Mouse (Mus musculus) gastrocnemius, adult 2 months (tissue): ENCODE data around the gene Clptm1. TPM values are rescaled to one million over a fixed set of nuclear protein-coding genes. Genes with fewer than 3 reads are reported as not detected.
"Not testable (repeated sequence)": the region's sequence is repeated elsewhere in the genome, so short reads cannot be mapped to it uniquely, and the experiment has no call there.

Experiments
- DNase-seq: peaks from one replicate; pipeline ENCODE4 v3.0.0; 2022
- H3K27ac ChIP-seq: fragments of 200-600 bp; 2 replicates; pipeline ENCODE4 v1.8.1; 2022; ENCODE audit warnings: mild to moderate bottlenecking
- H3K4me3 ChIP-seq: fragments of 200-600 bp; 2 replicates; pipeline ENCODE4 v1.8.1; 2022; ENCODE audit warnings: mild to moderate bottlenecking, moderate library complexity
- CTCF ChIP-seq: fragments of 200-600 bp; IDR thresholded peaks from 2 replicates; pipeline ENCODE4 v1.8.1; 2022; ENCODE audit warnings: antibody characterized with exemption, mild to moderate bottlenecking, moderate library complexity
- intact Hi-C: fragments of 180-260 bp; cut with DNase I; formaldehyde crosslinking; loops from one replicate; pipeline ENCODE4 v1.15.1; 2025
- total RNA-seq, 2 experiments: library from RNA; stranded (reverse); gene quantifications; 2 replicates each; pipeline ENCODE4 v1.2.3; 2021

The Clptm1 gene
- total RNA-seq, 2 experiments from 2014 or later, result 46.6 TPM

DNA sequence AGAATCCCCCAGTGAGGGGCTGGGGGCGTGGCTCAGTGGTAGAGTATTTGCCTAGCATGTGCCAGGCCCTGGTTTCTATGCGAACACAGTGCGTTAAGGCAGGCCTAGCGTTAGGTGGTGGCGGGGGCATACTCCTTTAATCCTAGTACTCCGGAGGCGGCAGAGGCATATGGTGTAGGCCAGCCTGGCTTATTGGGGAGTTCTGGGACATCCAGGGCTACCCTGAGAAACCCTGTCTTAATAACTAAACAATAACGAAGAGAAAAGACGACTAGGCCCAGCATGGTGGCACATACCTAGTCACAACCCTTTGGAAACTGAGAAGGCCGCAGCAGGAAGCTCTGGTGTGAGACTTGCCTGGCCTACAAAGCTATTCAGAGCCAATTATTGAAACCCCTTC lies 23.3 kb upstream of the Clptm1 start:
- intact Hi-C loops, result no loop called here
- DNase-seq, result no peak
- TF ChIP-seq CTCF, result no peak
- Histone ChIP-seq H3K4me3 (no peak overlapping the region), H3K27ac (no peak overlapping the region)

DNA sequence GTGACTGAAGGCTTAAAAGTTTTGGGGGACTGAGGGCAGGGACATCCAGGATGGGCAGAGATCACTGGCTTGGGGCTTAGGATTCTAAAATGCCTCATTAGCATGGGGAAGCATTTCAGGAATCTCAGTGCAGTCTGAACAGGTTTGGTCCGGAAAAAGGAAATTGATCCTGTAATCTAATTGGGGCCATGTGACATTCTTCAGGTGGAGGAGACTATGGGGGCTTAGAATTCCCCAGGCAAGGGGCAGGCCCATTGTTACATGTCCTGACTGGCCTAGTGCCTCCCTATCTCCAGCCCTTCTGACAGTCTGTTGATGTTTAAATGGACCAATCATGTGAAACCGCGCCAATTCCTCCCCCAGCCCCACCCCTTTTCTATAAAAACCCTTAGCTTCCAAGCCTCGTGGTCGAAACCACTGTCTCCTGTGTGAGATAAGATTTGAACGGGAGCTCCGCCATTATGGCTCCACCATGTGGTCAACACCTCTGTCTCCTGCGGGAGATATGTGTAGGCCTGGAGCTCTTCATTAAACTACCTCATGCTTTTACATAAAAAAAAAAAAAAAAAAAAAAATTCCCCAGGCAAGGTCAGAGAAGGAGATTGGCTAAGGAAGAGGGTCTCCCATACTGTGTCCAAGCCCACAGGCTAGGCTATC lies 22.2 kb upstream of the Clptm1 start:
- intact Hi-C loops, H3K27ac ChIP-seq, H3K4me3 ChIP-seq, DNase-seq: not testable (repeated sequence)

DNA sequence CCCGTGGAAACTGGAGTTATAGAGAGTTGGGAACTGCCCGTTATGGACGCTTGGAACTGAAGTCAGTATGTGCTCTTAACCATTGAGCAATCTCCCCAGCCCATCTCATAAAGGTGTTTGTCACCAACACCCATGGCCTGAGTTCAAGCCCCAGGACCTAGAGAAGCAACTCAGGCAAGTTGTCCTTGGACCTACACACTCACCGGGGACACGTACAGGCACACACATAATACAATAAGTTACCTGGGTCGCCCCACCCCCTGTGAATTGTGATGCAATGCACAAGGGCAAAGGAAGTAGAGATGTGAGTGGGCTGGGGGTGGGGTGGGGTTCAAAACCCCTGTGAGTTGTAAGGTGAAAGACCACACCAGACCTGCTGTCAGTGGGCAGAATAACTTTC lies 21.7 kb upstream of the Clptm1 start:
- H3K4me3 ChIP-seq, result no peak overlapping the region
- DNase-seq, result no peak
- no peak for TF ChIP-seq CTCF
- intact Hi-C loops, result no loop called here
- H3K27ac ChIP-seq, result no peak overlapping the region

DNA sequence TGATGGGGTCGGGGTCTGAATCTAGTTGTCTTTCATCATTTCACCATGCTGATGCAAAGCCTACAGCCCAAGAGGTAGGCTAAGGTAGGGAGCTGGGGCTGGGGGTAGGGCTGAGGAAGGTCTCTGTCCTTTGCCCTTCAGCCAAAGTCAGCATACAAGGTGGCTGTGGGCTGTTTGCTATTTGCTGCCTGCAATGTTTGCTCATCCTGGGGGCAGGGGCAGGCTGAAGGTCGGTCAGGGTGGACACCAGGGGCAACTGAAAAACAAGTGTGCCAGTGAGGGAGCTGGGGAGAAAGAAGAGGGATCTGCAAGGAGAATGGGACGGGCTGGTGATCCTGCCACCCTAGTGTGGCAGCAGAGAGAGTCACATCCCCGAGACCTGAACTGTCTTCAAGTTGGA lies 20.5 kb upstream of the Clptm1 start:
- intact Hi-C loops, result no loop called here
- no peak overlapping the region for H3K4me3 ChIP-seq
- DNase-seq, result no peak
- TF ChIP-seq CTCF, result no peak
- no peak overlapping the region for H3K27ac ChIP-seq

DNA sequence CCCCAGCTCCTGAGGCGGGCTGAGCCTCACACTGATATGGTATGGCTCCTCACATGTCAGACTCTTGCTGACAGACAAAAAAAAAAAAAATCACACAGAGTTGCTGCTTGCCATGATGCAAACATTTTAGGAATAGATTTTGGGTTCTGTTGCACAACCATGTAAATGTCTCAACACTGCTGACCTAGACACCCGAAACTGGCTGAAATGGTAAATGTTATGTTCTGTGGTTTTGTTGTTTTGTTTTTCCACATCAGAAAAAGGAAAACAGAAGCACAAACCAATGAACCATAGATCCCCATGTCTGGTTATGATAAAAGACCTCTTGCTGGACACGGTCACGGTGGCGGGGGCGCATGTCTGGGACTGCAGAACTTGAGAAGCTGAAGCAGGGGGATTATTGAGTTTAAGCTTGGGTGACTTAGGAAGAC lies 19.0 kb upstream of the Clptm1 start:
- no peak for DNase-seq
- no peak for TF ChIP-seq CTCF
- no peak overlapping the region for H3K27ac ChIP-seq
- intact Hi-C loops, result no loop called here
- no peak overlapping the region for H3K4me3 ChIP-seq

DNA sequence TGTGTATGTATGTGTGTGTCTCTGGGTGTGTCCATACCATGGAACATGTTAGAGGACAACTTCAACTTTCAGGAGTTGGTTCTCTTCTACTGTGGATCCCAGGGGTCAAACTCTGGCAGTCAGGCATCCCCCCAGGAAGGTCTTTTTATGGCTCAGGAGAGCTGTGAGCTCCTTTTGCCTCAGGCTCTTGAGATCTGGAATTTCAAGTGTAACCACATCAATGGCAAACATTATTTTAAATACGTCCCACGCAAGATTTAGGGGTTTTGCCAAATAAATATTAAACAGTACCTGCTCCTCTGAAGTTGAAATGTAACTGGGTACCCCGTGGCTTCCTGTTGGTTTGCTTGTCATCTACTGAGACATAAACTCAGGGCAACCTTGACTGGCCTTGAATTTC lies 18.1 kb upstream of the Clptm1 start:
- DNase-seq, result no peak
- Histone ChIP-seq H3K27ac (no peak overlapping the region), H3K4me3 (no peak overlapping the region)
- intact Hi-C loops, result no loop called here
- TF ChIP-seq CTCF, result no peak

DNA sequence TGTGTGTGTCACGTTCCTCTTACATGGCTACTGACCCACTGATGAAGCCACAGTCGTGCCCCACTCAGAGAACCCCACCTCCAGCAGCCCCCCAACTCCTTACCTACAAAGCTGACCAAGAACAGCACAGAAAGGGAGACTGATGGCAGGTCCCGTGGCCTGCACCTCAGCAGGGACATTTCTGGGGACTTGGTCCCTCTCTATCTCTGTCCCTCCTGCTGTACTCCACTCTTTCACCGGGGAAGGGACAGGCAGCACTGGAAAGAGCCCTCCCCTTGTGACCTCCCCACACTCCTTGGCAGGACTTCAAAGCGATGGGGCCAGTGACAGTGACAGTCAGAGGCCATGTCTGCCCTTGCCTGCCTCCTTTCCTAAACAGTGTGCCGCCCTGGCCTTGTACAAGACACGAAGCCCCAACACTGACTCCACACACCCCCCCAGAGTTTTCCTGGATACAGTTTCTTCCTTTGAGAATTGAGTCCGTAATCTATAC lies 16.4 kb upstream of the Clptm1 start, which contains the start of the genes Gm44805 and Apoc4:
TSS of gene Gm44805 (minus strand) at position 222 of the 493 bp plus-strand sequence.
TSS of gene Apoc4 (minus strand) at position 278 of the 493 bp plus-strand sequence.
- DNase-seq, result no peak
- Histone ChIP-seq H3K4me3 (no peak within 1 kb of the TSS), H3K27ac (no peak within 1 kb of the TSS)
- no peak for TF ChIP-seq CTCF
- intact Hi-C loops, result no loop called here

DNA sequence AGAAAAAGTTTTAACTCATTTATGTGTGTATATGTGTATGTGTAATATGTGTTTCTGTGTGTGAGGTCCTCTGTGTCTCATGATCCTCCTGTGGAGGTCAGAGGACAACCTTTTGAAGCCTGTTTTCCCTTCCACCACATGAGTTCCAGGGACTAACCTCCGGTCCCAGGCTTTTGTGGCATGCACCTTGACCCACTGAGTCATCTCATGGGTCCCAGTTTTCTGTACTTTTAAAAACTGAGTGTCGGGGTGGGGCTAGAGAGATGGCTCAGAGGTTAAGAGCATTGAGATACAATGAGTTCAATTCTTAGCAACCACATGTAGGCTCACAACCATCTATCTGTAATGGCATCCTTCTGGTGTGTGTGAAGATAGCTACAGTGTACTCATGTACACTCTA lies 15.9 kb upstream of the Clptm1 start:
- Histone ChIP-seq H3K27ac (no peak overlapping the region), H3K4me3 (no peak overlapping the region)
- DNase-seq, result no peak
- intact Hi-C loops, result no loop called here
- TF ChIP-seq CTCF, result no peak

DNA sequence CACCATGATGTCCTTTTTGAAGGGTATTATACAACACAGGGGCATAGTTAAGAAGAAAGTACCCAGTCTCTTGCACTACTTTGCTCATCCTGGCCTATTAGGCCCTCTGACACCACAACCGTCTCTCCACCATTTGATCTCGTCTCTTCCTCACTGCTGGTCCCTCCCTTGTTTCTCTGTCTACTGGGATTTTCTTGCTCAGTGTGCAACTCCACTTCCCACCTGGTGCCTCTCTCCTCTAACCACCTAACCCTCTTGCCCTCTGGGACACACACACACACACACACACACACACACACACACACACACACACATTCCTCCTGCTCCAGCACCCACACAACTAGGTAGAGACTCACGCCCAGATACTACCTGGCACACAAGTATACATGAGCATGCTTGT lies 14.1 kb upstream of the Clptm1 start:
- Histone ChIP-seq H3K4me3 (no peak overlapping the region), H3K27ac (no peak overlapping the region)
- no peak for TF ChIP-seq CTCF
- intact Hi-C loops, result no loop called here
- DNase-seq, result no peak

DNA sequence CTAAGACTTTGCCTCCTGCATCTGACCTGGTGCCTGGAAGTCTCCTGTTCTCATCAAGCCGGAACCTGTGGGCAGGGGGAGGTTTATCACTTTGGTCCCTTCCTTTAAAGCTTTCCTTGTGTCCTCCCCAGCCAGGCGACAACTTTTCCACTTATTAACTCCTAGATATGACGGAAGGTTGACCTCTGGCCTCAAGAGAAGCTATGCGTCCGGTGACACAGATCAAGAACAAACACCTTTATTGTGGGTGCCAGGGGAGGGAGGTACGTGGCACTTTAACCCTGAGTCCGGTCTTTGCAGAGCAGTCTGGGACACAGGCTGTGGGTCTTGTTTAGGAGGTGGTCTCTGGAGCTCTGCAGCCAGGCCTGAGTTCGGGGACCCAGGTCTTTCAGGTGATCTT lies 13.0 kb upstream of the Clptm1 start, which contains the start of gene Apoc2:
TSS of gene Apoc2 (minus strand) at position 70 of the 400 bp plus-strand sequence.
- Histone ChIP-seq H3K4me3 (no peak within 1 kb of the TSS), H3K27ac (no peak within 1 kb of the TSS)
- intact Hi-C loops, result no loop called here
- DNase-seq, result no peak
- TF ChIP-seq CTCF, result no peak

DNA sequence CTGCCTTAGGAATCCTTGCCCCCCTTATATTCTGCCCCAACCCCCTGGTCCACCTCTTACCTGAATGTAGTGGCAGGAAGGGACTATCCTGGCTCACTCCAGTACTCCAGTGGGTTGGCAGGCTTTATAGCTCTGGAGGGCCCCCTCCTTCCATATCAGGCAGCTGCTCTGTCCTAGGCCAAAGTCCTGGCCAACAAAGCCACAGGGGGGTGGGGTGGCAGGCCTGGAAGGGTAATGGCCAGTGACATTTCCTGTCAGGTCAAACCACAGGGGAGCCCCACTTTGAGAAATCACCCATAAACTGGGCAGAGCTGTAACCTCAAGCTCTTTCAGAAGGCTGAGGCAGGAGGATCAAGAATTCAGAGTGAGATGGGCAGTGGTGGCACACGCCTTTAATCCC lies 11.8 kb upstream of the Clptm1 start:
- TF ChIP-seq CTCF, result no peak
- intact Hi-C loops, result no loop called here

DNA sequence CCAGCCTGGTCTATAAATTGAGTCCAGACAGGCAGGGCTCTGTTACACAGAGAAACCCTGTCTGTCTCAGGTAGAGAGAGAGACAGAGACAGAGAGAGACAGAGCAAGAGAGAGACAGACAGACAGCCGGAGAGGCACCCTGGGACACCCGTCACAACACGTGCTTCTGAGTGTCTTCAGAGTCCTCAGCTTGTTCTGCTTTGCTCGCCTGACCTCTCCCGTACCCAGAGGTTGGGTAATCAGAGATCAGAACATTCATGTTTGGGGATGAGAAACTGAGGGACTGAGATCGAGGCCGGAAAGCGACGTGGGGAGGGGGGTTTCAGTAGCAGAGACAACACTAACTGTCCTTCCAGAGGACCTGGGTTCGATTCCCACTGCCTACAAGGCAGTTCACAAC lies 11.0 kb upstream of the Clptm1 start:
- H3K4me3 ChIP-seq, result no peak overlapping the region
- H3K27ac ChIP-seq, result no peak overlapping the region
- no peak for DNase-seq
- TF ChIP-seq CTCF, result no peak
- intact Hi-C loops, result no loop called here

More for the DNA sequence above, 11.8 kb upstream of the Clptm1 start:
- no peak overlapping the region for H3K27ac ChIP-seq
- H3K4me3 ChIP-seq, result no peak overlapping the region
- no peak for DNase-seq

DNA sequence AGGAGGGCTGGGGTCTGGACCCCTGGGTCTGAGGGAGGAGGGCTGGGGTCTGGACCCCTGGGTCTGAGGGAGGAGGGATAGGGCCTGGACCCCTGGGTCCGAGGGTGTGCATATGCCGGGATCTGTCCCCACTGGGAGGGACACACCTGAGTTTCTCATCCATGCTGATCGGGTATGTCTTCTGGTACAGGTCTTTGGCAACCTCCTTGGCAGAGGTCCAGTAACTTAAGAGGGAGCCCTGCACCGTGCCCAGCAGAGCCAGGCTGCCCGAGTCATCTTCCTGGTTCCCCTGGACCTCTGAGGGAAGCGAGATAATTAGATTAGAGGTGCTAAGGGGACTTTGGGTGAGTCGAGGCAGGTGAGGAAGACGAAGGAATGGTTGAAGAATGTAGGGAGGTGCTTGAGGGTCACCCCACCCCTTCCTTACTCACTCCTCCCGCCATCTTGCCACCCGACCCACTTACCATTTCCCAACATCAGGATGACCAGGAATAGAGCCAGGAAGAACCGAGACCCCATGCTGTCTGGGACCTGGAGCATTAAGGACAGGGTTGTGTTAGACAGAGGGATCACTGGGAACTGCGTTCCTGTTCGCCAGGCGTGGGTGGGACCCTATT lies 8.4 kb upstream of the Clptm1 start:
- no peak for TF ChIP-seq CTCF
- intact Hi-C loops, result no loop called here

DNA sequence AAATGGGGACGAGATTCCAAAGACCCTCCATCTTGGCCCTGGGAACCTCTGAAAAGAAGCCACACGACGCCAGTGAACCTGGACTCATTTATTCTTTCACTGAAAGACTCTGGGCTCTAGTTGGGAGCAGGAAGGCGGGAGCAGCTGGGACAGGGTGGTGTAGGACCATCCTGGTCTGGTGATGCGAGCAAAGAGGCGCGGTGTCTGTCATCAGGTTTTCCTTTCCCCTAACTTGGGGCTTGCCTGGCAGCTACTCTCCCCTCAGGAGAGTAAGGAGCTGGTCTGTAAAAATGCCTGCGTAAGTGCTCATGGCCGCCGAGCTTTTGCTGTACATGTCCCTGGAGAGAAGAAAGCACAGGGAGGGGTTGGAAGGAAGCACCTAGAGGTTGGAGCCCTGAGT lies 6.7 kb upstream of the Clptm1 start:
- no peak for DNase-seq
- no peak overlapping the region for H3K4me3 ChIP-seq
- intact Hi-C loops, result no loop called here
- TF ChIP-seq CTCF, result no peak
- no peak overlapping the region for H3K27ac ChIP-seq

More for the DNA sequence above, 8.4 kb upstream of the Clptm1 start:
- no peak overlapping the region for H3K27ac ChIP-seq
- DNase-seq, result no peak
- no peak overlapping the region for H3K4me3 ChIP-seq
